Mouse (Mus musculus): Measurements from ENCODE around the gene Rfc1. TPM values are rescaled to one million over a fixed set of nuclear protein-coding genes. Genes with fewer than 3 reads are reported as not detected.

The Rfc1 gene
- 10 to 100 TPM; 29.6 to 30.1 TPM for total RNA-seq (2021)
- long read RNA-seq, experiment 1, full-length matches to known transcripts = 31 of 40 reads
- long read RNA-seq, experiment 1, partial matches to known transcripts = 4 of 40 reads
- long read RNA-seq, experiment 1, other reads (novel, unspliced or antisense) = 5 of 40 reads
- long read RNA-seq, experiment 2, full-length matches to known transcripts = 18 of 34 reads
- long read RNA-seq, experiment 2, partial matches to known transcripts = 5 of 34 reads
- long read RNA-seq, experiment 2, other reads (novel, unspliced or antisense) = 11 of 34 reads

DNA sequence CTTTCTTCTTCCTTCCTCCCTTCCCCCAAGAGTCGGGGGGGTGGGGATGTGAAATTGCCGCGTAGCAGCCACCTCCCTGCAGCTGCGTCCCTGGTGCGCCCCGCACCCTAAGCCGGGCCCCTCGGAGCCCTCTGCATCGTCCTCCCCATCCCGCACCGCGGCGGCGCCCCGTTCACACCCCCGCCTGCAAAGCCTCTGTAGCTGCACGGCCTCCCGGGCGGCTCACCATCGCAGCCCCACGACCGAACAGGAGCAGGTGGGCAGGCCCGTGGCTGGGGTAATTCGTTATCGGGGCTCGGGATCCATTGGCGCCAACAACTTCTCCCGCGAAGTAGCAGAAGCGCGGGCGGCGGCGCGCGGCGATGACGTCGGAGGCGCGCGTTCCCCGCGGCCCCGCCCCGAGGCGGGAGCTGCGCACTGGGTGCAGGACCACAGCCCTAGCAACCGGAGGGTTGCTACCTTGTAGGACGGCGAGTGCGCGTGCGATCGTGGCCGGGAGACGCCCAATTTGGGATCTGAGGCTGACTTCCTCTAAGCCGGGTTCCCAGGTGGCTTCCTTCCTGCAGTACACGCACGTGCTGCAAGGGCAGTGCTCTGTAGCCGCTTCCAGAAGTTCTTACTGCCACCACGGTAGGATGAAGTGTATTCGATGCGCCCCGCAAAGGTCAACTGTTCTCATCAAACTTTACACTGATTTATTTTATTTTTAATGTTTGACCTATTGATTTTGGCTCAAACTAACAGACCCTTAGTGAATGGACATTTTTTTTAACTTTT, at the start of gene Rfc1:
Rfc1 (minus strand) TSS at position 373 of the 777 bp plus-strand sequence.
- DNase-seq (ENCODE audit: low spot score) = peak; percentile 75

DNA sequence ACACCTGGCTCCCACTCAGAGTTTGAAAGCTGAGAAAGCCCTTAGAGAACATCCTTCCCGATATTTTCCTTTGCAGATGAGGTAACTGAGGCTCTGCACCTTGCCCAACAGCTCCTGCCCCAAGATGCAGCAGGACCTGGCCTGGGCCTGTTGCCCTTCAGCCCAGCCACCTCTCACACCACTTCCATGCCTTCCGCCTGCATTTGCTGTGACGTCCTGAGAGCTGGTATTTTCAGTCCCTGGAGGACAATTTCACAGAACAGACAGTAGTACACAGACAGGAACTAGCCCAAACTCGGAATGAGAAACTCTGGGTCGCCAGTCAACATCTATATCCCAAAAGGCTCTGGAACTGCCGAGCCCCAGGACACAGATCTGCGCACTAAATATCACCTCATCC, 39.3 kb upstream of the Rfc1 start:
- DNase-seq (ENCODE audit: low spot score) = no peak

DNA sequence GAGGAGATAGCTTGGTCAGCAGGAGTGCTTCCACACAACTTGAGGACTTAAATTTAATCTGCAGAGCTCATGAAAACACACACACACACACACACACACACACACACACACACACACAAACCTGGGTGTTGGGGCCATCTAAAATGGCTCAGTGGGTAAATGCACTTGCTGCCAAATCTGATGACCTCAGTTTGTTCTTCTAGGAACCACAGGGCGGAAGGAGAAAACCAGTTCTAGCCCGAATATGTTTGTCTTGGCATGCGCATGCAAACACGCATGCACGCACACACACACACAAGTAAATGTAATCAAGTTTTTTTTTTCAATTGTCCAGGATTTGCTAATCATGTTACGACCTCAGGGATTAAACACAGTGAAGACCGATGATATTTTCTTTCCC, 36.1 kb upstream of the Rfc1 start:
- no peak for DNase-seq (ENCODE audit: low spot score)

DNA sequence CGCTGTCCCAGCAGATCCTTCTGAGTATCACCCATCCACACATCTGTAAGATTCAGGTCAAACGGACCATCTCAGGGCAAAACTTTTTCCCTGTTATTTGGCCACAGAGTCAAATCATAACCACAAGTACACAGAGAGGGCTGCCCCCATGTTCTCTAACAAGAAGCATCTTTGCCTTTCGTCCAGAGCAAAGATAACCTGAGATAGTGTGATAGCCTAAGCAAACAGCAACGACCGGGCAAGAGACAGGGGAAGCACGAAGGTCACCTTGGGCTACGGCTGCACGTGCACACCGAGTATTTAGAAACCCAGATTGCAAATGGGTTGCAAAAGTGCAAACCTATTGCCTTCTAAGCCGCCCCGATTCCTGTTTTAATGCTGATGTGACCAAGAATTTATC, 32.4 kb upstream of the Rfc1 start:
- no peak for DNase-seq (ENCODE audit: low spot score)

DNA sequence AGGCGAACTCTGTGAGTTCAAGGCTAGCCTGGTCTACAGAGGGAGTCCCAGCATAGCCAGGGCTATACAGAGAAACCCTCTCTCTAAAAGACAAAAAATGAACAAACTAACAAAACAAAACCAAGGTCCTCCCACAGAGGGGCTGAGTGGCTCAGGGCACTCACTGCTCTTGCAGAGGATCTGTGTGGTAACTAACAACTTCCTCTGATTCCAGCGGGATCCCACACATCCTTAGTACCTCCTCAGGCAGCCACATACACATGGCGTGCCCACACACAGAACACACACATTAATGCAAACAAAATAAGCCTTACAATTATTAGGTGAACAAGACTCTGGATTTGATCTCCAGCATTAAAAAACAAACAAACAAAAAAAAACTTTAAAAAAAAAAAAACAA, 22.3 kb upstream of the Rfc1 start:
- no peak for DNase-seq (ENCODE audit: low spot score)

DNA sequence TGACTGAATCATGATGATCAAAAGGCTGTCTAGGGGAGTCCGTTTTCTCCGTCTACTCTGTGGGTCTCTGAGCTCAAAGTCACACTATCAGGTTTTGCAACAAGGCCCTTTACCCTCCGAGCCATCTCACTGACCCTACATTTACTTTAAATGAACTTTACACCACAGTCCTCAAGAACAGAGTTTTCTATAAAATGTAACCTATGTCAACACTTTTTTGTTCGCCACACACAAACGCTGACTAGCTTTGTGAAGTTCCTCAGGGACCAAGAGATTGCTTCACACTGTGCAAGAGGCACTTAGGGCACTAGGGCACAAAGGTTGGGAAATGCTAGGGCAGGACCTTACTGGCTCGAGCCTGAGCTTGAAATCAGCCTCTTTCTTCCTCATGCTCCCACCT, 21.4 kb upstream of the Rfc1 start:
- DNase-seq (ENCODE audit: low spot score) = no peak

DNA sequence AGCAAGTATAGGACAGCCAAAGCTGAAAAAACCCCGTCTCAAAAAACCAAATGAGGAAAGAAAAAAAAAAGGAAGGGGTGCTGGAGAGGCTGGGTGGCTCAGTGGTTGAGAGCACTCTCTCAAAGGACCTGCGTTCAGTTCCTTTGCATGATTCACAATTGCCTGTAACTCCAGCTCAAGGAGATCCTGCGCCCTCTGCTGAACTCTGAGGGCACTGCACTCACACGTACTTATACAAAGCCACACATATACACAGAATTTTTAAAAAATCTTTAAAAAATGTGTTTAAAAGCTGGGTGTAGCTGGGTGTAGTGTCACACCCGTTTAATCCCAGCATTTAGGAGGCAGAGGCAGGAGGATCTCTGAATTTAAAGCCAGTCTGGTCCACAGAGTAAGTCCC, 19.5 kb upstream of the Rfc1 start:
- DNase-seq (ENCODE audit: low spot score) = no peak

DNA sequence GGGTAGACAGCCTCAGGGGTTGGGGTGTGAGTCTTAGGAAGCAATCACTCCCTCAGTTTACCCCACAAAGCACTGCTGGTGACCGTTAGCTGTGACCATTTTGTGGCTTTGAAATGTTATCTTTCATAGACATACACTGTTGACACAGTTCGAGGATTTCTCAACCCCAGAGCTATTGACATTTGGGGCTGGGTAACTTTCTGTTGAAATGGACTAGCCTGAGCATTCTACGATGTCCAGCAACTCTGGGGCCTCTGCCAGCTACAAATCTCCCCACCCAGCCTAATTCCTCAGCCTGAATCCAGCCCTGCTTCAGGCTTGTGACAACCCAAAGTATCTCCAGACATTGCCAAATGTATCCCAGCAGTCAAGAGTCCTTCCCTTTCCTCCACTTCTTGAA, 18.6 kb upstream of the Rfc1 start:
- DNase-seq (ENCODE audit: low spot score) = no peak

DNA sequence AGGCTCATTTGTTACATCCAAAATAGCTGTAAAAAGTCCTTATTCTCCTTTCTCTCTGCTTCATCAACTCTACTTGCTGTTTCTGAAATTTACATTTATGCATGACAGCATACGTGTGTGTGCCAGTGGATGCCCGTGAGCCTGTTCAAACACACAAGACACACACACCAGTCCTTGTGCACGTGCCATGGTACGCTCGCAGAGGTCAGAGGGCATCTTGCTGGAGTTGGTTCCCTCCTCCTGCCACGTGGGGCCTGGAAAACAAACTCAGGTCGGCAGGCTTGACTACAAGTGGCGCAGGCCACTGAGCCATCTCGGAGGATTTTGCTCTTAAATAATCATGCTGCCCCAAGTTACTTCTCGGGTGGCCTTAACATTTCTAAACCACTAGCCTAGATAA, 15.0 kb upstream of the Rfc1 start:
- no peak for DNase-seq (ENCODE audit: low spot score)

DNA sequence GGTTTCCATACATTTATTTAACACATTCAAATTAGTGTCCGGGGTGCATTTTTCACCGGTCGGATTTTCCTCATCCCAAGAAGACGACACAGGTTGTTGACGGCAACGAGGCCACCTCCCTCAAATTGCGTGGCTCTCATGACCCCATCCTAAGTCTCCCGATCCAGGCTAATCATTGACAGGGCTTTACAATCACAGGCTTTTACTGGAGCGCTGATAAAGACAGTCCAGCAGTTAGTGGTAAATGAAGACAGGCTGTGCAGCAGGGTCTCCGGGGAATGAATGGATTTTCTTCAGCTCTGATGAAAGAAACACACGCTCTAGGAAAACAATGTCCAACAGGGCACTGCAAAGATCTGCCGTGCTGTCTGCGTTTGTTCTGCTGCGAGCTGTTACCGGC, 12.7 kb upstream of the Rfc1 start, which contains the start of gene Klb:
Klb (plus strand) TSS at position 147 of the 400 bp plus-strand sequence.
- no peak for DNase-seq (ENCODE audit: low spot score)

DNA sequence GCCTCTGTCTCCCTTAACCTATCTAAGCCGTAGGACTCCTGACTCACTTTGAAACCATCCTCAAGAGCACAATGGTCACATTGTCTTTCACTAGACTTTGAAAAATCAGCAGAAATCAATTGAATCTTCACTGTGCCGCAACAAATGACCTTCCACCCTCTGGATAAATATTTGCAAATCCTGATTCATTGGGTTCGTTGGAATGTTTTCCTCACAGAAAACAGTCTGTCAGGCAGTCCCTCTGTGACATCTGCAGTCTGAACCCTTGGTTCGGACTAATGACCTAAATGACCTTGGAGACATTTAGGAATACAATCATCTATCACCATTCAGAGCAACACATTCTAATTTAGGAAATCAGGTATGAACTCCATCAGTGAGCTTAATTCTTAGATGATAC, 4.7 kb upstream of the Rfc1 start:
- no peak for DNase-seq (ENCODE audit: low spot score)

DNA sequence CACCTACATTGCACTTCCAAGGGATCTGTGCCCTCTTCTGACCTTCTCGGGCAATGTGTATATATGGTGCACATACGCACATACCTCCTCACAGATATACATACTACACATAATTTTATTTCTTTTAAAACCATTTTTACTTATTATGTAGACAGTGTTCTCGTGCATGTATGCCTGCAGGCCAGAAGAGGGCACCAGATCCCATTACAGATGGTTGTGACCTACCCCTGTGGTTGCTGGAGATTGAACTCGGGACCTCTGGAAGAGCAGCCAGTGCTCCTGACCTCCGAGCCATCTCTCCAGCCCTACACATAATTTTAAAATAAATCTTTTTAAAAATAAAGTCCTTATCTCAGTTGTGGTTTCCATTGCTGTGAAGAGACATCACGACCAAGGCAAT, 2.9 kb upstream of the Rfc1 start:
- DNase-seq (ENCODE audit: low spot score) = no peak

DNA sequence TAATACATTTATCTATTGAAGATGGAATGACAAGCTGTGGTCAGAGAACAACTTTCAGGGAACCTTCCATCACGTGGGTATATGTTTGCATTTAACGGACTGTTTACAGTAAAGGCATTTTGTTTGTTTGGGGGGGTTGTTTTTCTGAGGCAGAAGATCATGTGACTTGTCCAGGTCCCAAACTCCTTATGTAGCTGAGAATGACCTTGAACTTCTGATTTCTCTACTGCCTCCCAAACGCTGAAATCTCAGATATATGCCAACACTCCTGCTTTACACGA, 545 bp upstream of the Rfc1 start:
- DNase-seq (ENCODE audit: low spot score) = no peak

DNA sequence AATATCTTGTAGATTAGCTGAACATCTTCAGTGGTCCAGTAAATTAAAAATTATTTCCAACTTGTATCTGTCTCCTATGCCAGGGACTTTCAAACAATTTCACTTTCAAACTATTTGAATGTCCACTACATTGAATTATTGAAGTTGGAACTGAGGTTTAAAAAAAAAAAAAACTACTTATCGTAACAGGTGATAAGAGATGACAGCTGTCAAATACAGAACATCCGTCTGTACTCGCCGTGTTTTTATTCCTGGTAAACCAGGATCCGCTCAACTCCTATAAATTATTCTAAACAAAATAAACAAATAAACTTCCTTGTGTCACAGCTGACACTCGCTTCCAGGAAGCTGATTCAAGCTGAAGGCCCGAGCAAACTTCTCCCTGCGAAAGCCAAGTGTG, 682 bp downstream of the Rfc1 start:
- DNase-seq (ENCODE audit: low spot score) = no peak

DNA sequence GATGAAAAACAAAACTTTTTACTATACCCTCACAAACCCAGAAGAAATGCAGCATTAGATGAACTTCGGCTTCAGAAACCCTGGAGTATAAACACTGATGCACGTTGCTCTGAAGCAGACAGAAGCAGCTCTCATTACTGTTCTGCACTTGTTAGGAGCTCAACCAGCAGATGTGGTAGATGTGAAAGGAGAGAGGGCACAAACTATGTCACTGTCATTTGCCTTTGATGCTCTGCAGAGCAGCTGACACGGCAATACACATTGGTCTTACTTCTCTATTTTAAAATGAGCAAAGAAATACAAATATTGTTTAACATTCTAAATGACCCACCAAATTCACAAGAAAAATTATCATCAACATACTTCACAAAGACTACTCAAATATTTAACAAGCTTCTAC, 5.5 kb downstream of the Rfc1 start:
- no peak for DNase-seq (ENCODE audit: low spot score)

DNA sequence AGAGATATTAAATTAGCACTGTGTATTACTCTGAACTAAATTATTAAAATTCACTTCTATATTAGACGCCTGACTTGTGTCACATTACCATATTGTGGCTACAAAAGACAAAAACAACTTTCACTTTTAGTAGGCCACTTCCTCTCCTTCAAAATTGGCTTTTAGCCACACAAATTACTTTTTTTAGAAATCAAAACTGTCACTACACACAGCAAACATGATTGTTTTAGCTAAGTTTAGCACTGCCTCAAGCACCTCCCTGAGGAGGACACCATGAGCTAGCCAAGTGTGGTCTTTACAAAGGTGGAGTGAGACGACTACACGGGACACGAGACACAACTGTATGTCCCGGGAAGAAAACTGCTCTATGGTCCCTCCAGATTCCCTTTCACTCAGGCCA, 9.3 kb downstream of the Rfc1 start:
- peak; percentile 7 for DNase-seq (ENCODE audit: low spot score)

DNA sequence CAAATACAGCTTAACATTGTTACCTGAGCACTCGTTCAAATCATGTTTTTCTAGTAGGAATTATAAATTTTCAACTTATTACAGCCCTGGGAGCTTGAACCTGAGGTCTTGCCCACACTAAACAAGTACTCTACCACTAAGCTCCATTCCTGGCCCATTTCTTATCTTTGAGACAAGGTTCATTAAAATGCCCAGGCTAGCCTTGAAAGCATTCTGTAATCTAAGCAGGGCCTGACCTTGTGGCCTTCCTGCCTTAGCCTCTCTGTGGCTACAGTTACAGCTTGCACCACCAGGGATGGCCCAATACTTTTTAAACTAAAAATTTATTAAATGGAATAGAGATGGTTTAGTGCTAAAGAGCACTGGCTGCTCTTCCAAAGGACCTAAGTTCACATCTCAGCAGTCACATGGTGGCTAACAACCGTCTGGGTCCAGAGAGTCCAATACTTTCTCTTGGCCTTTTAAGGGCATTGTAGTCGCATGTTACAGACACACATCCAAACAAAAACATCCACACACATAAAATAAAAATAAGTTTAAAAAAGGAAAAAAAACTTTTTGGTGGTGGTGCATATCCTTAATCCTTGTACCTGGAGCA, 10.6 kb downstream of the Rfc1 start:
- DNase-seq (ENCODE audit: low spot score) = no peak

DNA sequence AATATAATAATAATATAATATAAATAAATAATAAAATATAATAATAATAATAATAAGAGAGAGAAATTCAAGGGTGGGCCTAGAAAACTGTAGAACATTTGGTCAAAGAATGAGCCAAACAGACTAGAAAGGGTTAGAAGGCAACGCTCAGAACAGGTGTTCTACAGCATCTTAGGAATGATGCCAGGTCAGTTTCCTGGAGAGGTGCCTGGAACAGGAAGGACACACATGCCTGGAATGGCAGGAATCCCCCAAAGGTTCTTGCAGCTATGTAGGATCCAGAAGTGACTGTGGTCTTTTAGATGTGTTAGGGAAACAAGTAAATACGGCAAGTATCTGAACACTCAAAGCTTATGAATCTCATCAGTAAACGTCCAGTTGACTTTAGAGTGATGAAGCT, 11.2 kb downstream of the Rfc1 start:
- no peak for DNase-seq (ENCODE audit: low spot score)

DNA sequence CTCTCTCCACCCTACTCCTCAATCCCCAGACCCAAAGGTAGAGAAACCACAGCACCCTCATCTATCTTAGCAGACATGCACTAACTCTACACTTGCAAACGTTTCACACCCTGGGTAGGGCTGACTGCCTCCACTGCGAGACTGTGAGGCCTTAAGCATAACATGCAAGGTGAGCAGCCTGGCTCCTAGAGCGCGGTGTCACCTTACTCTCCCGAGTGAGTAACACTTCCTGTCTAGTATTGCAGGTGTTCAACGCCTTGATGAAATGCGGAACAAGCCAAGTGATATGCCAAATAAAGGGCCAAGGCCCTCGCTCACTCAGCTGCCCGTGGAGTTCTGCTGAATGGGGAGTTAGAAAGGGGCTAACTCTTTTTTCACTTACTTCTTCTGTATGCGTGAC, 13.3 kb downstream of the Rfc1 start:
- peak; percentile 9 for DNase-seq (ENCODE audit: low spot score)

DNA sequence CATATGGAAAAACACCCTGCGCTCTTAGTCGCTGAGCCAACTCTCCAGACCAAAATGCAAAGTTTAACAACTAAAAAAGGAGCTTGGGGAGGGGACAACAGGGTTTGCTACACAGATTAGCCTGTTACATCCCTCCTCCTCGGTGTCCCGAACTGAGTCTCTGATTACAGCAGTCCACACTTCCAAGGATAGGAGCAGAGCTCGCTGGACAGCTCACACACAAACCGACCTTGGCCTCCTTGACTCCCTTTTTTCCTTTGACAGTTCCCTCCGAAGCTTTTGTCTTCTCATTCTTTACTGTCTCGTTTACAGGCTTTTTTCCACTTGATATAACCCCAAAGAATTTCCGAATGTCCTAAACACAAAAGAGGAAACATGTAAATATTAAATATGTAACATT, 16.3 kb downstream of the Rfc1 start:
- no peak for DNase-seq (ENCODE audit: low spot score)

DNA sequence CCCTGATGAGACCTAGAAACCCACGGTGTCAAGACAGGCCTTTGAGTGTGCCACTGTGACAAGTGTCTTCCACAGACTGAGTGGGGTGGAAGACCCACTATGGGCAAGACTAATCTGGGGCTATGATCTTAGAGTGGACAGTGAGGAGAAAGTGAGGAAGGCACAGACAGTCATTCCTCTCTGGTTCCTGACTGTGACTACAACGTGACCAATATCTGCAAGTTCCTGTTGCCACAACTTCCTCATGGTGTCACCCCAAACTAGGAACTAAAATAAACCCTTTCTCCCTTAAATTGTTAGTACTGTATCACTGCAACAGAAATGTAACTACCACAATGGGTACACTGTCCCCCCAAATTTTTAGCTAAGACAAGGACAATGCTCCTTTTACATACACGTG, 26.6 kb downstream of the Rfc1 start:
- no peak for DNase-seq (ENCODE audit: low spot score)

DNA sequence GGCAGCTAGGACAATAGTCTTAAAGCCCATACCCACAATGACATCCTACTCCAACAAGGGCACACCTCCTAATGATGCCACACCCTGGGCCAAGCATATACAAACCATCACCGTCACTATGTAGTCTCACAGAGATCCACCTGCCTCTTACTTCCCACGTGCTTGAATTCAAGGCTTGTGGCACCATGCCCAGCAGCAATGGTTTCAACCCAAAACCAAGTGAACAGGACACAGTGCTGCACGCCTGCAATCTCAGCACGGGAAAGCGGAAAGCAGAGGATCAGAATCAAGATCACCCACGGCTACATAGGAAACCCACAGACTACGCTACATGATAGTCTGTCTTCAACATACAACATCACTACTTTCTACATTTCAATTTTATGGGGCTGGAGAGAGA, 27.3 kb downstream of the Rfc1 start:
- DNase-seq (ENCODE audit: low spot score) = no peak

DNA sequence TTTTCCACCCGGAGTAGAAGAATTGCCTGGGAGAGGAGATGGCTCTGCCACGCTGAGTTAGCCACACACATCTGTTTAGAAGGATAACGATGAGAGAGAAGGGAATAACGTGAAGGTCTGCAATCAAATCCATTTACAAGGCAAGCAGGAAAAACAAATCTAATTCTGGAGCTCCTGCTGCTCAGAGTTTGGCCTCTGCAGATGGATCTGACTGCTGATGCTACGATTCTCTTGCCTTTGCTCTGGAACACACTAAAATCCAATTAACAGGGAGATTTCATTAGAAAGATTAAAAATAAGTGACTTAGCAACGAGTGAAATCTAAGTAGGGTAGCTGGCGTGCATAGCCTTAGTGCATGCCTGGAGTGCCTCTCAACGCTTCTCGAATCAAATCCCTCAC, 30.0 kb downstream of the Rfc1 start:
- DNase-seq (ENCODE audit: low spot score) = no peak

Data from gastrocnemius, adult 18-20 months (tissue).